Mouse (Mus musculus) gastrocnemius, postnatal 4 days (tissue): ENCODE data around the gene Fahd2a. TPM values are rescaled to one million over a fixed set of nuclear protein-coding genes. Genes with fewer than 3 reads are reported as not detected.
A peak's percentile ranks its signal among the peaks of the same experiment; 100 is the strongest.

Experiments
- DNase-seq, 2 experiments: peaks; one replicate each; pipeline ENCODE4 v3.0.0; 2021 to 2022; ENCODE audit warnings: low spot score in 2 of 2, mixed read lengths in 2 of 2
- total RNA-seq, 2 experiments: library from RNA; stranded (reverse); gene quantifications; 2 replicates each; pipeline ENCODE4 v1.2.3; 2021

Gene Fahd2a
- total RNA-seq, 2 experiments from 2014 or later, result 11.2 to 13.2 TPM

- DNase-seq, result peak in 1 of 2 experiments; percentile 33
Measured at GRCm38 (mm10) chr2:127435135-127435534, 9.2 kb downstream of the Fahd2a start.

GRCm38 (mm10) chr2:127433487-127434295, 10.7 kb downstream of the Fahd2a start:
- no peak for DNase-seq

- DNase-seq, result peak in 1 of 2 experiments; percentile 39
Measured at GRCm38 (mm10) chr2:127430238-127430637, 14.1 kb downstream of the Fahd2a start.

GRCm38 (mm10) chr2:127424977-127425376, 19.4 kb downstream of the Fahd2a start, which contains the start of gene Gpat2:
Gene Gpat2, plus strand, starts transcription at chr2:127425199.
- no peak for DNase-seq

GRCm38 (mm10) chr2:127418266-127418970, 25.9 kb downstream of the Fahd2a start:
- no peak for DNase-seq

GRCm38 (mm10) chr2:127416706-127417105, 27.7 kb downstream of the Fahd2a start:
- no peak for DNase-seq

GRCm38 (mm10) chr2:127415806-127416205, 28.6 kb downstream of the Fahd2a start:
- DNase-seq, result no peak

GRCm38 (mm10) chr2:127411126-127411525, 33.2 kb downstream of the Fahd2a start:
- no peak for DNase-seq

- DNase-seq, result no peak
Measured at GRCm38 (mm10) chr2:127398738-127399137, 45.6 kb downstream of the Fahd2a start.

GRCm38 (mm10) chr2:127394606-127395161, 49.7 kb downstream of the Fahd2a start:
- DNase-seq, result no peak

GRCm38 (mm10) chr2:127391323-127391722, 53.0 kb downstream of the Fahd2a start:
- DNase-seq, result no peak

GRCm38 (mm10) chr2:127390846-127391245, 53.5 kb downstream of the Fahd2a start:
- DNase-seq, result no peak

- DNase-seq, result no peak
Measured at GRCm38 (mm10) chr2:127390352-127390751, 54.0 kb downstream of the Fahd2a start.

- DNase-seq, result no peak
Measured at GRCm38 (mm10) chr2:127387521-127387920, 56.8 kb downstream of the Fahd2a start.

Other genes with a start within 250 kb of the Fahd2a start
- 1 to 10 TPM in 1 of 2 experiments, under 1 TPM in 1; 0.67 to 1.2 TPM for gene 1810024B03Rik, start 236.3 kb downstream of the Fahd2a start, total RNA-seq
- gene Snrnp200, start 236.2 kb downstream of the Fahd2a start, total RNA-seq, result 10 to 100 TPM; 65.2 to 65.8 TPM
- gene Ciao1, start 196.7 kb downstream of the Fahd2a start, total RNA-seq, result 10 to 100 TPM; 51.0 to 55.2 TPM
- 10 to 100 TPM; 47.9 to 48.5 TPM for gene Tmem127, start 196.7 kb downstream of the Fahd2a start, total RNA-seq
- 100 to 1,000 TPM; 108 to 129 TPM for gene Stard7, start 174.3 kb downstream of the Fahd2a start, total RNA-seq
- 1 to 10 TPM; 3.2 to 3.6 TPM for gene Dusp2, start 108.4 kb downstream of the Fahd2a start, total RNA-seq
- under 1 TPM; 0.12 to 0.31 TPM for gene Astl, start 105.9 kb downstream of the Fahd2a start, total RNA-seq
- 1 to 10 TPM in 1 of 2 experiments, under 1 TPM in 1; 0.96 to 1.2 TPM for gene Adra2b, start 81.4 kb downstream of the Fahd2a start, total RNA-seq
- under 1 TPM; 0.10 to 0.17 TPM for gene Gpat2, start 19.4 kb downstream of the Fahd2a start, total RNA-seq
- gene Kcnip3, start 77.5 kb upstream of the Fahd2a start, total RNA-seq, result 1 to 10 TPM in 1 of 2 experiments, under 1 TPM in 1; 0.64 to 1.0 TPM
- gene Prom2, start 96.9 kb upstream of the Fahd2a start, total RNA-seq, result not detected
- 1 to 10 TPM; 2.0 to 2.5 TPM for gene Zfp661, start 142.5 kb upstream of the Fahd2a start, total RNA-seq
- 10 to 100 TPM; 88.2 to 93.6 TPM for gene Mrps5, start 142.7 kb upstream of the Fahd2a start, total RNA-seq
- 10 to 100 TPM; 15.9 to 17.6 TPM for gene Mal, start 212.1 kb upstream of the Fahd2a start, total RNA-seq